Mouse (Mus musculus): ENCODE measurements around the gene Ncmap. TPM values are rescaled to one million over a fixed set of nuclear protein-coding genes. Genes with fewer than 3 reads are reported as not detected.
"Not testable (repeated sequence)": the region's sequence is repeated elsewhere in the genome, so short reads cannot be mapped to it uniquely, and the experiment has no call there.

The Ncmap gene
- total RNA-seq, 2 experiments from 2014 or later = 0.47 to 0.56 TPM

- DNase-seq = no peak
Observed at GRCm38 (mm10) chr4:135397551-135397950, 476 bp downstream of the Ncmap start.

- no peak for DNase-seq
Observed at GRCm38 (mm10) chr4:135396303-135396702, 1.7 kb downstream of the Ncmap start.

GRCm38 (mm10) chr4:135395375-135395774 lies 2.7 kb downstream of the Ncmap start:
- DNase-seq = no peak

GRCm38 (mm10) chr4:135394666-135395065 lies 3.4 kb downstream of the Ncmap start:
- DNase-seq = no peak

GRCm38 (mm10) chr4:135393381-135393780 lies 4.6 kb downstream of the Ncmap start:
- DNase-seq = no peak

- no peak for DNase-seq
Observed at GRCm38 (mm10) chr4:135392801-135393200, 5.2 kb downstream of the Ncmap start.

- no peak for DNase-seq
Observed at GRCm38 (mm10) chr4:135391014-135391413, 7.0 kb downstream of the Ncmap start.

- DNase-seq = no peak
Observed at GRCm38 (mm10) chr4:135385614-135386013, 12.4 kb downstream of the Ncmap start.

GRCm38 (mm10) chr4:135382316-135382715 lies 15.7 kb downstream of the Ncmap start:
- peak; percentile 51 to 60 for DNase-seq

- no peak for DNase-seq
Observed at GRCm38 (mm10) chr4:135381355-135381754, 16.7 kb downstream of the Ncmap start.

GRCm38 (mm10) chr4:135377241-135377640 lies 20.8 kb downstream of the Ncmap start:
- DNase-seq = no peak

- DNase-seq = no peak
Observed at GRCm38 (mm10) chr4:135375444-135375843, 22.6 kb downstream of the Ncmap start.

GRCm38 (mm10) chr4:135373299-135373698 lies 24.7 kb downstream of the Ncmap start:
- no peak for DNase-seq

- no peak for DNase-seq
Observed at GRCm38 (mm10) chr4:135370372-135370771, 27.7 kb downstream of the Ncmap start.

GRCm38 (mm10) chr4:135362828-135363227 lies 35.2 kb downstream of the Ncmap start:
- peak; percentile 19 to 23 for DNase-seq

- DNase-seq = no peak
Observed at GRCm38 (mm10) chr4:135361722-135362121, 36.3 kb downstream of the Ncmap start.

GRCm38 (mm10) chr4:135358736-135359135 lies 39.3 kb downstream of the Ncmap start:
- DNase-seq = no peak

GRCm38 (mm10) chr4:135357221-135357920 lies 40.7 kb downstream of the Ncmap start:
- DNase-seq = no peak

- DNase-seq = no peak
Observed at GRCm38 (mm10) chr4:135355886-135356550, 42.0 kb downstream of the Ncmap start.

GRCm38 (mm10) chr4:135354751-135355150 lies 43.3 kb downstream of the Ncmap start:
- not testable (repeated sequence) for DNase-seq

GRCm38 (mm10) chr4:135353794-135354450 lies 44.1 kb downstream of the Ncmap start:
- no peak for DNase-seq

- peak; percentile 99 for DNase-seq
Observed at GRCm38 (mm10) chr4:135353066-135353793, 44.8 kb downstream of the Ncmap start, which contains the start of gene Srrm1. Srrm1 (minus strand) TSS chr4:135353321.
